Mouse (Mus musculus) monocyte, adult 5-6 weeks (primary cell): ENCODE measurements around the gene Prkaa1. TPM values are rescaled to one million over a fixed set of nuclear protein-coding genes. Genes with fewer than 3 reads are reported as not detected.

Source experiments
- ATAC-seq: fragments of 153-309, 156-312 bp; replicated peaks from 2 replicates; pipeline ENCODE4 v1.8.0; 2017; ENCODE audit warnings: mild to moderate bottlenecking; ENCODE audit not compliant: low TSS enrichment, insufficient number of reproducible peaks, severe bottlenecking, poor library complexity, low FRiP score
- total RNA-seq: library from RNA; stranded (forward); fragments of 200-1000, 200-491, 200-594 nt; gene quantifications from 3 replicates; pipeline ENCODE4 v1.2.3, GENCODE M21; 2017

Prkaa1 gene
- total RNA-seq, 1 experiment from 2014 or later = 26.5 TPM

GRCm38 (mm10) chr15:5154621-5155020, 11.0 kb downstream of the Prkaa1 start:
- no peak for ATAC-seq

GRCm38 (mm10) chr15:5155093-5155492, 11.4 kb downstream of the Prkaa1 start:
- ATAC-seq = no peak

GRCm38 (mm10) chr15:5156355-5156754, 12.7 kb downstream of the Prkaa1 start:
- no peak for ATAC-seq

- ATAC-seq = no peak
Measured at GRCm38 (mm10) chr15:5157386-5157785, 13.7 kb downstream of the Prkaa1 start.

GRCm38 (mm10) chr15:5158827-5159226, 15.2 kb downstream of the Prkaa1 start:
- no peak for ATAC-seq

GRCm38 (mm10) chr15:5165121-5165773, 21.6 kb downstream of the Prkaa1 start:
- ATAC-seq = no peak

GRCm38 (mm10) chr15:5173217-5173820, 29.7 kb downstream of the Prkaa1 start:
- no peak for ATAC-seq

- ATAC-seq = no peak
Measured at GRCm38 (mm10) chr15:5184668-5185330, 41.1 kb downstream of the Prkaa1 start.

- peak; percentile 63; the same call in 1 of the 2 replicates for ATAC-seq
Measured at GRCm38 (mm10) chr15:5185366-5186292, 42.0 kb downstream of the Prkaa1 start, which contains the start of gene Ttc33. Gene Ttc33 (plus strand): TSS chr15:5185525.

GRCm38 (mm10) chr15:5186293-5186675, 42.6 kb downstream of the Prkaa1 start:
- no peak for ATAC-seq

GRCm38 (mm10) chr15:5187116-5187515, 43.5 kb downstream of the Prkaa1 start:
- ATAC-seq = no peak

- ATAC-seq = peak; percentile 59; the same call in 1 of the 2 replicates
Measured at GRCm38 (mm10) chr15:5188029-5188428, 44.4 kb downstream of the Prkaa1 start.

- no peak for ATAC-seq
Measured at GRCm38 (mm10) chr15:5189504-5190093, 45.9 kb downstream of the Prkaa1 start.

GRCm38 (mm10) chr15:5193833-5194232, 50.2 kb downstream of the Prkaa1 start:
- no peak for ATAC-seq

- ATAC-seq = no peak
Measured at GRCm38 (mm10) chr15:5194446-5194845, 50.8 kb downstream of the Prkaa1 start.

GRCm38 (mm10) chr15:5194931-5195330, 51.3 kb downstream of the Prkaa1 start:
- no peak for ATAC-seq

- no peak for ATAC-seq
Measured at GRCm38 (mm10) chr15:5195987-5196514, 52.4 kb downstream of the Prkaa1 start.

GRCm38 (mm10) chr15:5196691-5197090, 53.0 kb downstream of the Prkaa1 start:
- no peak for ATAC-seq
